Mouse (Mus musculus) ES-E14 (cell line): ENCODE measurements at regions not wholly inside any gene's neighbourhood (a gene's known extent, or its start where the extent isn't known, plus 50 kb on each side); places are given as distances from the start of the nearest gene placed in this dataset.

Experiments used
- DNase-seq: peaks from one replicate; pipeline ENCODE4 v3.0.0-alpha.2; 2013; ENCODE audit warnings: low read depth, low spot score
- H3K27ac ChIP-seq: 2 replicates; pipeline ENCODE4 v1.5.1; 2012; ENCODE audit warnings: low read depth, mild to moderate bottlenecking, low read length, moderate library complexity, mixed read lengths; ENCODE audit not compliant: poor library complexity, insufficient read depth, severe bottlenecking
- H3K36me3 ChIP-seq: 2 replicates; pipeline ENCODE4 v1.6.1; 2012; ENCODE audit warnings: mild to moderate bottlenecking, low read length, moderate library complexity, mixed read lengths; ENCODE audit not compliant: control insufficient read depth, poor library complexity, insufficient read depth, severe bottlenecking
- H3K4me1 ChIP-seq, 2 experiments: fragments of 150-350 bp in 1 of 2; sonication (generic) in 1 of 2; 2 replicates each; pipeline ENCODE4 v1.6.1; 2012; ENCODE audit warnings: low read length in 2 of 2, mild to moderate bottlenecking in 1 of 2, mixed read lengths in 1 of 2; ENCODE audit not compliant: control insufficient read depth in 2 of 2, insufficient read depth in 2 of 2, poor library complexity in 1 of 2
- H3K4me3 ChIP-seq, 2 experiments: fragments of 150-350 bp in 1 of 2; sonication (generic) in 1 of 2; 2 replicates each; pipeline ENCODE4 v1.5.1; 2012; ENCODE audit warnings: low read length in 2 of 2, low read depth in 1 of 2, mild to moderate bottlenecking in 1 of 2, mixed read lengths in 1 of 2; ENCODE audit not compliant: insufficient read depth in 1 of 2, poor library complexity in 1 of 2, severe bottlenecking in 1 of 2
- H3K9ac ChIP-seq: 2 replicates; pipeline ENCODE4 v1.6.1; 2012; ENCODE audit warnings: low read depth, mild to moderate bottlenecking, low read length, mixed read lengths; ENCODE audit not compliant: poor library complexity, insufficient read depth, severe bottlenecking
- H3K9me3 ChIP-seq: fragments of 150-350 bp; sonication (generic); 2 replicates; pipeline ENCODE4 v1.6.1; 2012; ENCODE audit warnings: low read depth, mild to moderate bottlenecking, low read length; ENCODE audit not compliant: control insufficient read depth, insufficient read depth
- CHD2 ChIP-seq: IDR thresholded peaks from 2 replicates; pipeline ENCODE4 v1.6.1; 2014; ENCODE audit warnings: mild to moderate bottlenecking, low read depth, low read length, inconsistent platforms
- HCFC1 ChIP-seq: IDR thresholded peaks from 2 replicates; pipeline ENCODE4 v1.6.1; 2012; ENCODE audit warnings: low read length, inconsistent platforms, borderline replicate concordance; ENCODE audit not compliant: insufficient read depth
- MAFK ChIP-seq: IDR thresholded peaks from 2 replicates; pipeline ENCODE4 v1.6.1; 2014; ENCODE audit warnings: mild to moderate bottlenecking, low read depth, low read length, inconsistent platforms; ENCODE audit not compliant: insufficient read depth
- ZC3H11A ChIP-seq: IDR thresholded peaks from 2 replicates; pipeline ENCODE4 v1.6.1; 2012; ENCODE audit warnings: low read depth, mild to moderate bottlenecking, inconsistent platforms, low read length, borderline replicate concordance
- ZNF384 ChIP-seq: IDR thresholded peaks from 2 replicates; pipeline ENCODE4 v1.6.1; 2012; ENCODE audit warnings: low read depth, low read length, inconsistent platforms
- in situ Hi-C, 2 experiments: fragments of 600-800 bp; cut with MboI; formaldehyde crosslinking; loops; one replicate each; pipeline ENCODE4 v1.15.1; 2025; ENCODE audit warnings: low sequenced_read_pairs in 2 of 2, inconsistent platforms in 1 of 2; ENCODE audit not compliant: unreplicated experiment in 2 of 2

- no peaks in the 10 kb centered on the region for H3K9me3 ChIP-seq
- no peaks in the 10 kb centered on the region for H3K4me1 ChIP-seq
- in situ Hi-C loops: no loop called here
- TF ChIP-seq MAFK (no peak), ZNF384 (no peak), HCFC1 (no peak), CHD2 (no peak), ZC3H11A (no peak)
- peaks cover 8% of the 10 kb centered on the region for H3K36me3 ChIP-seq
- no peak overlapping the region for H3K4me3 ChIP-seq
- H3K27ac ChIP-seq: no peak overlapping the region
- H3K9ac ChIP-seq: no peak overlapping the region
- DNase-seq: no peak
Observed at GRCm38 (mm10) chrX:52738116-52738515, 52.9 kb upstream of the Ccdc160 start.
